Mouse (Mus musculus) stomach, postnatal 0 days (tissue): Measurements from ENCODE around the gene Clspn.

Source experiments
- CTCF ChIP-seq: IDR thresholded peaks from 2 replicates; pipeline ENCODE4 v1.5.1; 2016; ENCODE audit warnings: antibody characterized with exemption, low read depth, mild to moderate bottlenecking, moderate library complexity
- EP300 ChIP-seq: optimal IDR thresholded peaks from 2 replicates; pipeline ENCODE3; 2016; ENCODE audit warnings: antibody characterized with exemption

DNA sequence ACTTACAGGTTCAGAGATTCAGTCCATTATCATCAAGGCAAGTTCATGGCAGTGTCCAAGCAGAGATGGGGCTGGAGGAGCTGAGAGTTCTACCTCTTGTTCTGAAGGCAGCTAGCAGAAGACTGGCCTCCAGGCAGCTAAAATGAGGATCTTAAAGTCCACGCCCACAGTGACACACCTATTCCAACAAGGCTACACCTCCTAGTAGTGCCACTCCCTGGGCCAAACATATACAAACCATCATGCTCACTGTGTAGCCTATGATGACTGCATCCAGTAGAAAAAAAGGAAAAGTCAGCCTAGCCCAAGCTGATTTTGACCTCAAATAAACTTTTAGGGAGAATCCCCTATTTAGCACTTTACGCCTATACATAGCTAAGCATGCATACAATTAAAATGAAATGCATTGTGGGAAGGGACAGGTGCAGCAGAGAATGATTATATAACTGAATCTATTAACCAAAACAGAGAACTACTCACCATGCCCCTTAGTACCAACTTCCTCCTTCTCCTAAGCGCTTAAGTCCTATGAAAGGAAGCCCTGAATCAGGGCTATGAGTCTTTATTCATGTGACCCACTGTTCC is 16.2 kb upstream of the Clspn start:
- TF ChIP-seq CTCF (no peak), EP300 (no peak)
